Mouse (Mus musculus) lung, embryonic 16.5 days (tissue): Measurements from ENCODE around the gene C530008M17Rik. TPM values are rescaled to one million over a fixed set of nuclear protein-coding genes. Genes with fewer than 3 reads are reported as not detected.

Experiments
- ATAC-seq: fragments of 200-750 bp; cut with Nextera tagmentation; 2 replicates; pipeline ENCODE4 v1.8.0; 2017; ENCODE audit warnings: low read depth, mild to moderate bottlenecking, moderate library complexity
- H3K27ac ChIP-seq: fragments of 300-500 bp; sonication (generic); 2 replicates; pipeline ENCODE4 v1.5.1; 2014; ENCODE audit warnings: mild to moderate bottlenecking, control low read depth, low read length
- H3K27me3 ChIP-seq: fragments of 300-500 bp; sonication (generic); 2 replicates; pipeline ENCODE4 v1.6.1; 2014; ENCODE audit warnings: low read depth, low read length, mixed read lengths; ENCODE audit not compliant: control insufficient read depth, insufficient read depth
- H3K36me3 ChIP-seq: fragments of 300-500 bp; sonication (generic); 2 replicates; pipeline ENCODE4 v1.6.1; 2014; ENCODE audit warnings: low read length; ENCODE audit not compliant: control insufficient read depth, insufficient read depth
- H3K4me1 ChIP-seq: fragments of 300-500 bp; sonication (generic); replicated peaks from 2 replicates; pipeline ENCODE4 v1.6.1; 2014; ENCODE audit warnings: low read length, mixed read lengths; ENCODE audit not compliant: control insufficient read depth, insufficient read depth
- H3K4me2 ChIP-seq: fragments of 300-500 bp; sonication (generic); 2 replicates; pipeline ENCODE4 v1.6.1; 2014; ENCODE audit warnings: low read depth, low read length, control low read depth
- H3K4me3 ChIP-seq: fragments of 300-500 bp; sonication (generic); 2 replicates; pipeline ENCODE4 v1.5.1; 2014; ENCODE audit warnings: mild to moderate bottlenecking, low read length, control low read depth
- H3K9ac ChIP-seq: fragments of 300-500 bp; sonication (generic); 2 replicates; pipeline ENCODE4 v1.6.1; 2014; ENCODE audit warnings: low read length, control low read depth
- H3K9me3 ChIP-seq: fragments of 300-500 bp; sonication (generic); 2 replicates; pipeline ENCODE4 v1.6.1; 2016; ENCODE audit warnings: low read length; ENCODE audit not compliant: control insufficient read depth
- WGBS: fragments of 180-500 bp; shearing (Covaris S2); extraction: QIAGEN DNeasy Blood & Tissue Kit; methylation state at CpG from one replicate; pipeline ENCODE4 v1.1.7; 2014; 5-methylcytosine and 5-hydroxymethylcytosine counted together
- polyA plus RNA-seq: library from polyadenylated mRNA; unstranded; fragments of >200 nt; fragmentation: Nextera tagmentation; extraction: Ambion mirVana; gene quantifications from 2 replicates; pipeline ENCODE4 v1.2.1, GENCODE M21; 2015

C530008M17Rik gene
- polyA plus RNA-seq, 1 experiment from 2014 or later, result 9.5 TPM

DNA sequence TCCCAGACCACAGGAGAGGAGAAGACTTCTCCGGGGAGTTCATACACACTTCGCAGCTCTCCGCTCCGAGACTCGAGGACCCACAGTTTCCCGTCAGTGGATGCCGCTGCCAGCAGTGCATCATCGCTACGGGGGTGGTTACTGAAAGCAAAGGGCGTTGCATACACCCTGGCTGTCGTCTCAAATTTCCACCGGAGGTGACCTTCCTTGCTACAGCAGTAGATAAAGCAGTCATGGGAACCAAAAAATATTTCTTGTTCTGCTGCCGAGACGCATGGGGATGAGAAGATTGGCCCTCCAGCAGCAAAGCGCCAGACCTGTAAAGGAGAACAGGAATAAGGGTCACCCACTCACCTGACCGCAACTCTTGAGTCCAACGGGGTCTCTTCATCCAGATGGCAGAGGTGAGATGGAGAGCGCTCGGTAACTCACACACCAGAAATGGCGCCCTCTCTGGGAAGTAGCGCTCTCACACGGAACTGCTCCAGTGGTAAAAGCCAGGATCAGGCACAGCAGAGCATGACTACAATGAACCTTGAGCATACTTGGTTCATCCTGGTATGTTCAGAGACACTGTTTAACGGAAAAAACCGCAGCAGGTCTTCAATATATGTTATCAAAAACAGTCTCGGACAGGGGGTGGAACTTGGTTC lies 219.9 kb downstream of the C530008M17Rik start:
- ATAC-seq, result no peak
- Histone ChIP-seq H3K4me1 (no peaks in the 10 kb centered on the region), H3K9ac (no peak overlapping the region), H3K27ac (no peak overlapping the region), H3K9me3 (no peaks in the 10 kb centered on the region), H3K4me2 (no peak overlapping the region), H3K4me3 (no peak overlapping the region), H3K36me3 (peaks cover 15% of the 10 kb centered on the region), H3K27me3 (no peaks in the 10 kb centered on the region)
- 87% methylated on average over 25 of the region's 25 CpGs for WGBS

GRCm38 (mm10) chr5:76884107-76884506 lies 227.8 kb downstream of the C530008M17Rik start:
- Histone ChIP-seq H3K36me3 (peaks cover 16% of the 10 kb centered on the region), H3K27me3 (no peaks in the 10 kb centered on the region), H3K9ac (no peak overlapping the region), H3K4me2 (no peak overlapping the region), H3K4me3 (no peak overlapping the region), H3K4me1 (no peaks in the 10 kb centered on the region), H3K9me3 (no peaks in the 10 kb centered on the region), H3K27ac (no peak overlapping the region)
- no peak for ATAC-seq
- 82% methylated on average over 1 of the region's 1 CpGs for WGBS

DNA sequence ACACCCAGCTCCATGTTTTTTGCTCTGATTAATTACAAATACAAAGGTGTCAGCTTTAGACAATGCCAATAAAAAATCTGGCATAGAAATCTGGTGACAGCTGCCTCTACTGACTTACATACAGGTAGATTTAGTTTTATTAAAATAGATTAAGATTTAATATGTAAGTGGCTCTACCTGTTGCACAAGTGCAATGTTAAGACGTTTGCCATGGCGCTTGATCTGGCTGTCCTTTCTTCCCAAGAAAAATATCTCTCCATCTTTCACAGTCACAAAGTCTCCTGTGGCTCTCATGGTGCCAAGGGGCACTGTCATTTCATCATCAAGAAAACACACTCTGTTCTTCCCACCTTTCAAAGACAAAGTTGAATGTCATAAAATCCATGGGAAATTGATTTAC lies 230.7 kb downstream of the C530008M17Rik start:
- WGBS, result 87% methylated on average over 2 of the region's 2 CpGs

GRCm38 (mm10) chr5:76892608-76893007 lies 236.3 kb downstream of the C530008M17Rik start:
- 32% methylated on average over 2 of the region's 2 CpGs for WGBS
- peaks cover 5% of the 10 kb centered on the region; the same call in 1 of the 2 replicates for H3K36me3 ChIP-seq
- ATAC-seq, result peak; percentile 61
- no peak overlapping the region for H3K4me3 ChIP-seq
- H3K27ac ChIP-seq, result peak overlapping the region; percentile 20; the same call in 1 of the 2 replicates
- no peak overlapping the region for H3K4me2 ChIP-seq
- no peak overlapping the region for H3K9ac ChIP-seq
- H3K9me3 ChIP-seq, result no peaks in the 10 kb centered on the region
- no peaks in the 10 kb centered on the region for H3K4me1 ChIP-seq
- no peaks in the 10 kb centered on the region for H3K27me3 ChIP-seq

More for the DNA sequence above, 230.7 kb downstream of the C530008M17Rik start:
- Histone ChIP-seq H3K4me2 (no peak overlapping the region), H3K4me3 (no peak overlapping the region), H3K4me1 (no peaks in the 10 kb centered on the region), H3K27me3 (no peaks in the 10 kb centered on the region), H3K9ac (no peak overlapping the region), H3K27ac (no peak overlapping the region), H3K36me3 (peaks cover 21% of the 10 kb centered on the region), H3K9me3 (no peaks in the 10 kb centered on the region)
- no peak for ATAC-seq

DNA sequence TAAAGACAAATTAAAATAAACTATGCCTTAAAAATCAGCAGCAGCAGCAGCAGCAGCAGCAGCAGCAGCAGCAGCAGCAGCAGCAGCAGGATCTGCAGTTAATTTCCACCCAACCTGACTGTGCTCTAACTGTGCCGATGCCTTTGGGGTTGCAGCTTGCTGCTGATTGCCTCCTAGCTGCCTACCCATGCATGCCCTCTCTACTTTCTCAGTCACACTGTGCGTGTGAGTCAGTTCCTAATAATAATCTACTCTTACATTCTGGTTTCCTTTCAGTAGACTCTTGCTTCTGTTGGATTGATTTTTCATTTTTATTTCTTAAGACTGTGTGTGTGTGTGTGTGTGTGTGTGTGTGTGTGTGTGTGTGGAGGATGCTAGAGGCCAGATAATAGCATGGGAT lies 236.8 kb downstream of the C530008M17Rik start:
- WGBS, result 66% methylated on average over 2 of the region's 2 CpGs
- ATAC-seq, result no peak

DNA sequence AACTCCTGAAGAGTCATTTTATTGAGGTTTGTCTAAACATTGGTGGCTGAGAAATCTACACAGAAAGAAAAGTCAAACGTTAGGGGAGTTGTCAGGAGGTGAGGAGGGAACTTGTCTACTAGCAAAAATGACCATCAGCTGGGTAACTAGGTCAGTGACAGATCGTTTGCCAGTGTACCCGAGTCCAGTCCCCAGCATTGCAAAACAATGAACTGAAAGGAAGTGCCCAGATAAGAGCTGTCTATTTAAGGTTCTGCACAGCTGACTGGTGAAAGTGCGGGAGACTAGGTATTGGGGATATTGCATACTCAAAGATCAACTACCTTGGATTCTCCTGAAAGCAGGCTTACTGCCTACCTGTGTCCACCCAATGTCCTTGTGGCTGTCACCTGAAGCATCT lies 245.8 kb downstream of the C530008M17Rik start:
- Histone ChIP-seq H3K27me3 (no peaks in the 10 kb centered on the region), H3K9ac (no peak overlapping the region), H3K36me3 (no peaks in the 10 kb centered on the region), H3K4me2 (no peak overlapping the region), H3K4me1 (peaks cover 2% of the 10 kb centered on the region; the same call in 1 of the 2 replicates), H3K9me3 (no peaks in the 10 kb centered on the region), H3K4me3 (no peak overlapping the region), H3K27ac (no peak overlapping the region)
- 66% methylated on average over 4 of the region's 4 CpGs for WGBS
- no peak for ATAC-seq

More for the DNA sequence above, 236.8 kb downstream of the C530008M17Rik start:
- Histone ChIP-seq H3K27ac (no peak overlapping the region), H3K9me3 (no peaks in the 10 kb centered on the region), H3K9ac (no peak overlapping the region), H3K4me2 (no peak overlapping the region), H3K36me3 (peaks cover 5% of the 10 kb centered on the region; the same call in 1 of the 2 replicates), H3K4me1 (no peaks in the 10 kb centered on the region), H3K4me3 (no peak overlapping the region), H3K27me3 (no peaks in the 10 kb centered on the region)

DNA sequence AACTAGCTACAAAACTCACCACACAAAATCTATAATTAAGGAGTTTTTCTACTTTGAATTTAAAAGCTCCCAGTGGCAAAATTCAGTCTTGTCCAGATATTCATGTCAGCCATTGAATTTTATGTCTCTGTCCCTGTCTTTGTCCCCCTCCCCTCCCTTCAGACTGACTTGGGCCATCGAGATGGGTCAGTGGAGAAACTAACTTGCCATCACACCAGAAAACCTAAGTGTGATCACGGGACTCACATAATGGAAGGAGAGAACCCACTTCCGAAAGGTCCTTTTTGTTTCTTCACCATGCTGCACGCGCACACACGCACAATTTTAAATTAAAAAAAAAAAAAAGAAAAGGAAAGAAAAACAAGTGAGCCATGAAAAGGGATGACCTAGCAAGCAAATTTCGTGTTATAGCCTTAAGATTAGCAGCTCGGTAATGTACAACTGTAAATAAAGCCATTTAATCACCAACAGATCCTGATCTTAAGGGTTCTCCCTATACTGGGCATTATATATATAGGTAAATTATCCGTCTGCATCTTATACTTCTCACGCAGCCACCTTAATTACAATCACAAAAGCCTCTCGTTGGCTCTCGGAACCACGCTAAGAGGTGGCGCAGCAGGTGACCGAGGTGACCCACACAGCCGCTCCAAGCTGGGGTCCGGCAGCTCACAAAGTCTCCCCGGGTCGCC lies 248.5 kb downstream of the C530008M17Rik start:
- Histone ChIP-seq H3K36me3 (0 out of 2 replicates have a peak, but pooled peaks cover 2% of the 10 kb centered on the region), H3K27ac (peak overlapping the region; percentile 93), H3K9ac (peak overlapping the region; percentile 93), H3K27me3 (no peaks in the 10 kb centered on the region), H3K4me1 (peaks cover 2% of the 10 kb centered on the region; the same call in 1 of the 2 replicates), H3K4me2 (peak overlapping the region; percentile 81), H3K9me3 (no peaks in the 10 kb centered on the region), H3K4me3 (peak overlapping the region; percentile 83)
- WGBS, result under 1% methylated on average over 19 of the region's 19 CpGs
- peak; percentile 46; the same call in 1 of the 2 replicates for ATAC-seq

GRCm38 (mm10) chr5:76905405-76906154 lies 249.3 kb downstream of the C530008M17Rik start, which contains the start of gene Aasdh:
Gene Aasdh (minus strand): TSS chr5:76905514.
- Histone ChIP-seq H3K4me2 (peak within 1 kb of the TSS; percentile 81), H3K4me3 (peak within 1 kb of the TSS; percentile 83), H3K27ac (peak within 1 kb of the TSS; percentile 93), H3K9ac (peak within 1 kb of the TSS; percentile 93), H3K9me3 (no peaks in the 10 kb centered on the region), H3K4me1 (peaks cover 2% of the 10 kb centered on the region; the same call in 1 of the 2 replicates), H3K27me3 (no peaks in the 10 kb centered on the region), H3K36me3 (0 out of 2 replicates have a peak, but pooled peaks cover 2% of the 10 kb centered on the region)
- under 1% methylated on average over 47 of the region's 47 CpGs for WGBS
- peak; percentile 100 for ATAC-seq

GRCm38 (mm10) chr5:76906155-76906499 lies 249.8 kb downstream of the C530008M17Rik start:
- 27% methylated on average over 3 of the region's 3 CpGs for WGBS
- H3K4me2 ChIP-seq, result peak overlapping the region; percentile 81
- peak overlapping the region; percentile 93 for H3K27ac ChIP-seq
- H3K9me3 ChIP-seq, result no peaks in the 10 kb centered on the region
- no peaks in the 10 kb centered on the region for H3K27me3 ChIP-seq
- peaks cover 2% of the 10 kb centered on the region; the same call in 1 of the 2 replicates for H3K4me1 ChIP-seq
- peak overlapping the region; percentile 93 for H3K9ac ChIP-seq
- ATAC-seq, result no peak
- H3K36me3 ChIP-seq, result 0 out of 2 replicates have a peak, but pooled peaks cover 2% of the 10 kb centered on the region
- H3K4me3 ChIP-seq, result peak overlapping the region; percentile 83
